Mouse (Mus musculus) Patski (cell line): ENCODE data around the gene Ubr4. TPM values are rescaled to one million over a fixed set of nuclear protein-coding genes. Genes with fewer than 3 reads are reported as not detected.

Experiments
- ATAC-seq: fragments of 100-300 bp; one replicate; pipeline ENCODE4 v1.8.0; 2021
- CTCF ChIA-PET: fragments of 350-600 bp; sonication (Branson Sonifier 250); formaldehyde crosslinking; loops from one replicate; lab custom pipeline; 2022; ENCODE audit warnings: inconsistent platforms; lab: Charles Lee
- POLR2A ChIA-PET: fragments of 350-600 bp; sonication (Branson Sonifier 250); formaldehyde crosslinking; loops from one replicate; lab custom pipeline; 2022; ENCODE audit warnings: antibody characterized with exemption, inconsistent platforms; lab: Charles Lee
- DNase-seq: peaks from one replicate; pipeline ENCODE4 v3.0.0-alpha.2; 2011; ENCODE audit warnings: low read depth, low spot score
- H3K27me3 ChIP-seq: fragments of 371-371 bp; one replicate; pipeline ENCODE4 v1.5.1; 2021
- CTCF ChIP-seq: fragments of 100-300 bp; IDR thresholded peaks from one replicate; pipeline ENCODE4 v1.5.1; 2021
- in situ Hi-C: fragments of 300-500 bp; cut with MboI; formaldehyde crosslinking; loops from 3 replicates; pipeline ENCODE4 v1.11.1; 2018; ENCODE audit warnings: low pct_unique_long_range_greater_than_20kb, mixed read lengths
- polyA plus RNA-seq: library from polyadenylated mRNA; unstranded; gene quantifications from one replicate; pipeline ENCODE4 v1.2.3, GENCODE M21; 2021

Ubr4 gene
- 100 TPM for polyA plus RNA-seq

GRCm38 (mm10) chr4:139351931-139352711, at the start of gene Ubr4, which contains the start of the genes Mrto4 and Emc1:
TSS of gene Ubr4 (plus strand) at chr4:139352609.
TSS of gene Mrto4 (minus strand) at chr4:139352576.
TSS of gene Emc1 (plus strand) at chr4:139352587.
- in situ Hi-C loops = loop anchor here (10.0 kb wide), 1 partner anchor 57 kb away; no protein-coding TSS in a partner anchor
- ChIA-PET POLR2A (interaction anchor here (1.4 kb wide), 1 partner anchor 9 kb away, joined by 4 read pairs; no protein-coding TSS in a partner anchor), CTCF (no interaction called here)
- peak; percentile 24 for DNase-seq
- no peaks in the 10 kb centered on the region for H3K27me3 ChIP-seq
- peak; percentile 47 for ATAC-seq
- no peak for TF ChIP-seq CTCF

- in situ Hi-C loops = no loop called here
- ChIA-PET CTCF (no interaction called here), POLR2A (no interaction called here)
Observed at GRCm38 (mm10) chr4:139305521-139305920, 46.9 kb upstream of the Ubr4 start.

DNA sequence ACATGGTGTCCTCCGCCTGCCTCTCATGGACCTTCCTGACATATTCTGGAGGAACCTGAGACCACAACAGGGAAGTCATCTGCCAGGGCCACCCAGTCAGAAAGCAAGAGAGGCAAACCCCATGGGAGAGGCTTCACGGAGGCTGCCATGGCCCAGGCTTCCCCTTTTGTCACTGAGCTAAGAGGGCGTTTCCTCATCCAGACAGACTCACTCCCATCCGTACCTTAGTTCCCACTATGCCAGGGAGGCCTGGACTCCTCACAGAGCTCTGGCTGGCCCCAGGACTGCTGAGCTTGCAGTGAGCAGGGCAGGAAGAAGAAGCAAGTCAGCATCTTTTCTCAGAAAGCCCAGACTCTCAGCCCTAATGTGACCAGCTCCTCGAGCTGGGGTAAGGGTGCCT, 44.5 kb upstream of the Ubr4 start:
- in situ Hi-C loops = no loop called here
- ChIA-PET CTCF (no interaction called here), POLR2A (interaction anchor here (0.7 kb wide), 1 partner anchor 351 kb away, joined by 3 read pairs; no protein-coding TSS in a partner anchor)
- ATAC-seq (no peak), DNase-seq (no peak)
- no peak for TF ChIP-seq CTCF
- no peaks in the 10 kb centered on the region for H3K27me3 ChIP-seq

More at GRCm38 (mm10) chr4:139305521-139305920, 46.9 kb upstream of the Ubr4 start:
- DNase-seq (no peak), ATAC-seq (no peak)
- no peaks in the 10 kb centered on the region for H3K27me3 ChIP-seq
- no peak for TF ChIP-seq CTCF

GRCm38 (mm10) chr4:139309651-139310050, 42.8 kb upstream of the Ubr4 start:
- ChIA-PET CTCF (interaction anchor here (1.0 to 1.4 kb wide), 2 partner anchors 23 to 232 kb away, joined by 3 read pairs; no protein-coding TSS in a partner anchor), POLR2A (interaction anchor here (1.4 kb wide), 1 partner anchor 52 kb away, joined by 3 read pairs; no protein-coding TSS in a partner anchor)
- no peak for TF ChIP-seq CTCF
- ATAC-seq (no peak), DNase-seq (no peak)
- H3K27me3 ChIP-seq = no peaks in the 10 kb centered on the region
- in situ Hi-C loops = no loop called here

GRCm38 (mm10) chr4:139310171-139310898, 42.1 kb upstream of the Ubr4 start, which contains the start of the genes Pqlc2 and Akr7a5:
TSS of gene Pqlc2 (minus strand) at chr4:139310708.
TSS of gene Akr7a5 (plus strand) at chr4:139310744.
- ChIA-PET CTCF (interaction anchor here (0.9 to 1.9 kb wide), 7 partner anchors 12 to 233 kb away, joined by 3 to 8 read pairs (median 3); partner anchors contain the start of gene Capzb), POLR2A (interaction anchor here (1.4 kb wide), 1 partner anchor 53 kb away, joined by 3 read pairs; no protein-coding TSS in a partner anchor)
- in situ Hi-C loops = no loop called here
- DNase-seq (peak; percentile 51), ATAC-seq (peak; percentile 67)
- TF ChIP-seq CTCF = no peak
- H3K27me3 ChIP-seq = no peaks in the 10 kb centered on the region

DNA sequence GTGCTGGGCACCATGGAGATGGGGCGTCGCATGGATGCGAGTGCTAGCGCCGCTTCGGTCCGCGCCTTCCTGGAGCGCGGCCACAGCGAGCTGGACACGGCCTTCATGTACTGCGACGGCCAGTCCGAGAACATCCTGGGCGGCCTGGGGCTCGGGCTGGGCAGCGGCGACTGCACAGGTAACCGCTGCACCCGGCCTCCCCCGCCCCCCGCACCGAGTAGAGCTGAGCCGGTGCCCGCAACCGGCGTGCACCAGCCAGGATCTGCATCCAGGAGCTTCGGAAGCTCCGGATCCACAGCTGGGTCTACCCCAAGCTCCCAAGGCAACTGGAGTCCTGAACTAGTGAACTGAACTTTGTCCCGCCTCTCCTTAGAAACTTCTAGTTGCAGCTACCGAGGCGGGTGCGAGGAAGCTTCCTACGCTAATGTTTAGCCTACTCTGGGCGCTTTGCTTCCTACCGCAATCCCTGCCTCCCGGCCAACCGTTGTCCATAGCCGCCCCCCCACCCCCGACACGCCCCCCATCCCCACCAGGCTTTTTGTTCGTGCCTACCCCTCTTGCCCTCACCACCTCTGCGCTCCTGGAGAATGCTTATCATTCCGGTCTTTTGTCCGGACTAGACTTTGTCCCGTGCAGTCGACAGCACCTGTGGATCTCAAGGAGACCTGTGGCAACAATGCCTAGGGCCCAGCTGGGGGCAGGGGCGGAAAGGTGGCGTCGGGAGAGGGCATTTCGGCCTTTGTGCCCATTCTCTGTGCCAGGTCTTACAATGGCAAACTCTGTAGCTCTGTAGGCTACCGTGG, 41.3 kb upstream of the Ubr4 start:
- in situ Hi-C loops = no loop called here
- ATAC-seq = peak; percentile 28
- TF ChIP-seq CTCF = no peak
- H3K27me3 ChIP-seq = no peaks in the 10 kb centered on the region
- no peak for DNase-seq
- CTCF ChIA-PET = interaction anchor here (0.9 to 1.9 kb wide), 8 partner anchors 11 to 225 kb away, joined by 3 to 8 read pairs (median 3); partner anchors contain the start of gene Capzb
- POLR2A ChIA-PET = interaction anchor here (0.5 to 1.4 kb wide), 3 partner anchors 16 to 54 kb away, joined by 3 read pairs; no protein-coding TSS in a partner anchor

DNA sequence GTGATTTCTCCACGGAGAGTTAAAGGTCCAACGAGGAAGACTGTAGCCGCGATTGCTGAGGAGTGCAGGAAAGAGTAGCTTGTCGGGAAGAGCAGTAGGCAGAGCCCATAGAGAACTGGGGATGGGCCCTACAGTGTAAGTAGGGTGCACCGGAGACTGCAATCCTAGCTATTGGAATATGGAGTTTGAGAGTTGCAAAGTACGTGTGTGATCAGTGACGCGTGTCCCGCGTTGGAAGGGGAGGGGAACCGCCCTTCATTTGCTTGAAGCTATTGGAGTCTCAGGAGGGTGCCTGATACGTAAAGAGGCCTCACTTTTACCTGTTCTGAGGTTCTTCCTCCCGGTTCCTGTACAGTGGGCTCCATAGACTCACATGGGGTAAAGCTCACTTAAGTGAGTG, 40.7 kb upstream of the Ubr4 start:
- TF ChIP-seq CTCF = no peak
- CTCF ChIA-PET = interaction anchor here (1.0 to 1.9 kb wide), 5 partner anchors 11 to 226 kb away, joined by 3 to 8 read pairs (median 4); no protein-coding TSS in a partner anchor
- ATAC-seq (no peak), DNase-seq (no peak)
- in situ Hi-C loops = no loop called here
- POLR2A ChIA-PET = interaction anchor here (0.5 to 0.6 kb wide), 2 partner anchors 17 to 29 kb away, joined by 3 read pairs; no protein-coding TSS in a partner anchor
- H3K27me3 ChIP-seq = no peaks in the 10 kb centered on the region

GRCm38 (mm10) chr4:139312632-139313031, 39.8 kb upstream of the Ubr4 start:
- no peak for TF ChIP-seq CTCF
- ChIA-PET POLR2A (no interaction called here), CTCF (interaction anchor here (1.9 kb wide), 1 partner anchor 10 kb away, joined by 8 read pairs; no protein-coding TSS in a partner anchor)
- in situ Hi-C loops = no loop called here
- no peaks in the 10 kb centered on the region for H3K27me3 ChIP-seq
- DNase-seq (no peak), ATAC-seq (no peak)

- in situ Hi-C loops = no loop called here
- POLR2A ChIA-PET = no interaction called here
- ATAC-seq = no peak
- CTCF ChIA-PET = no interaction called here
- no peak for TF ChIP-seq CTCF
- no peaks in the 10 kb centered on the region for H3K27me3 ChIP-seq
- DNase-seq = no peak
Observed at GRCm38 (mm10) chr4:139318449-139318848, 34.0 kb upstream of the Ubr4 start.
